ENCODE assay signal across 8 mouse cellular contexts in the genomic region with DNA sequence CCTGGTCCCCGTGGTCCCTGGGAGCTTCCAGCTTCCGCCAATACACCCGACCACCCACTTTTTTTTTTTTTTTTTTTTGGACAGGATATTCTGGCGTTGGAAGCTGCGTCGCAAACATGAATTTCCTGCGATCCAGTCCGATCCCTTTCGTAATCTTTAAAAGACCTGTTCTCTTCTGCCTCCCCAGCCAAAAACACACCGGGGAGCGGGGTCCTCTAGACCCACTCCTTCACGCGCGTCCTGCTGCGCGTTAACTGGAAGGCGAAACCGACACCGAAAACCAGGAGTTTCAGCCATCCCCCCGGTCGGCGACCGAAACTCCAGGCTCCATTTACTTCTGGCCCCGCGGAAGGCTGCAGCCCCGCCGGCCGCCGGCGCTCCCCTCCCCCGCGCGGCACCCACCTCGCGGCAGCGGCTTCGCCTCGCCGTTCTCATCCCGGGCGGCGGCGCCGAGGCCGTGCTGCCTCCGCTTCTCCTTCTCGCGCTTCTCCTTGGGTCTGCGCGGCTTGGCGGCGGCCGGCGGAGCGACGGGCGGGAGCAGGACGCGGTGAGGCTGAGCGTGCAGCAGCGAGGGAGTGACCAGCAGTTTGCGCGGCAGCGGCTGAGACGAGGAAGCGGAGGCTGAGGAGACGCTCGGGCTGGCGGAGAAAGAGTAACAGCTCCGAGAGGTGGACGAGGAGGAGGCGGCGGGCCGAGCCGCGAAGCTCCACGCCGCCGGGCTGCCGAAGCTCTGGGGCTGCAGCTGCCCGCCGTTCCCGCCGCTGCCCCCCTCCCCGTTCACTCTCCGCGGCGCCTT. TPM values are rescaled to one million over a fixed set of nuclear protein-coding genes. Genes with fewer than 3 reads are reported as not detected.
DNase-seq lines count a peak whose midpoint lies in the region; ATAC-seq and TF ChIP-seq lines count a peak whose summit lies in the region.

No protein-coding gene starts in this region.

- H3K36me3 ChIP-seq in intestine, postnatal 0 days (ENCODE audit: control insufficient read depth, insufficient read depth), result no peaks in the 10 kb centered on the region; the same call in 1 of the 2 replicates
- no peaks in the 10 kb centered on the region for H3K36me3 ChIP-seq in liver, embryonic 13.5 days
- H3K36me3 ChIP-seq in myocyte (ENCODE audit: control insufficient read depth, insufficient read depth), result no peaks in the 10 kb centered on the region
- no peaks in the 10 kb centered on the region for H3K36me3 ChIP-seq in stomach, embryonic 14.5 days (ENCODE audit: control insufficient read depth, insufficient read depth, low read length)

- peak; percentile 39 to 60 for DNase-seq in layer of hippocampus, adult 18-20 months (ENCODE audit: low spot score in 2 of 2)
- no peak for DNase-seq in layer of hippocampus, adult 9-10 months (ENCODE audit: low spot score)
- DNase-seq in embryo, embryonic 11.5 days (ENCODE audit: low read depth, low spot score), result peak; percentile 34
- DNase-seq in liver, embryonic 13.5 days, result peak; percentile 58

- H3K9me3 ChIP-seq in intestine, postnatal 0 days (ENCODE audit: control insufficient read depth), result no peaks in the 10 kb centered on the region
- no peaks in the 10 kb centered on the region for H3K9me3 ChIP-seq in liver, embryonic 13.5 days (replicated peaks)
- H3K9me3 ChIP-seq in stomach, embryonic 14.5 days (ENCODE audit: control insufficient read depth, low read depth, low read length), result no peaks in the 10 kb centered on the region

- peak overlapping the region; percentile 96 for H3K9ac ChIP-seq in intestine, postnatal 0 days (ENCODE audit: low read depth, low read length)
- H3K9ac ChIP-seq in liver, embryonic 13.5 days, result peak overlapping the region; percentile 98
- H3K9ac ChIP-seq in stomach, embryonic 14.5 days (replicated peaks; ENCODE audit: low read depth, low read length), result peak overlapping the region; percentile 92

- H3K4me3 ChIP-seq in intestine, postnatal 0 days (ENCODE audit: low read depth, low read length), result peak overlapping the region; percentile 99
- H3K4me3 ChIP-seq in liver, embryonic 13.5 days (replicated peaks), result peak overlapping the region; percentile 96
- H3K4me3 ChIP-seq in myocyte, result peak overlapping the region; percentile 90
- peak overlapping the region; percentile 75 for H3K4me3 ChIP-seq in stomach, embryonic 14.5 days (ENCODE audit: low read depth, low read length)

- no peak for TF ChIP-seq CTCF in intestine, postnatal 0 days (IDR thresholded peaks at IDR 0.05; ENCODE audit: low read depth)

- H3ac ChIP-seq in myocyte (ENCODE audit: control insufficient read depth, insufficient read length), result peak overlapping the region; percentile 69

- ATAC-seq in granulocyte monocyte progenitor cell, adult 5-6 weeks (replicated peaks; ENCODE audit: poor library complexity, severe bottlenecking), result peak; percentile 18
- peak; percentile 72 for ATAC-seq in intestine, postnatal 0 days
- peak; percentile 70 for ATAC-seq in liver, embryonic 13.5 days (ENCODE audit: low read depth)
- ATAC-seq in stomach, embryonic 14.5 days (ENCODE audit: insufficient number of reproducible peaks, insufficient read depth, low FRiP score, low read depth), result peak; percentile 68

- TF ChIP-seq POLR2A in myocyte (IDR thresholded peaks at IDR 0.05; ENCODE audit: insufficient read length, low read depth), result no peak

- H3K27me3 ChIP-seq in intestine, postnatal 0 days (replicated peaks; ENCODE audit: control insufficient read depth, insufficient read depth, low read length), result no peaks in the 10 kb centered on the region
- H3K27me3 ChIP-seq in liver, embryonic 13.5 days, result no peaks in the 10 kb centered on the region
- no peaks in the 10 kb centered on the region for H3K27me3 ChIP-seq in myocyte (ENCODE audit: control insufficient read depth, insufficient read depth, insufficient read length)
- H3K27me3 ChIP-seq in stomach, embryonic 14.5 days (ENCODE audit: control insufficient read depth, insufficient read depth, low read length), result no peaks in the 10 kb centered on the region

- WGBS in intestine, postnatal 0 days, result under 1% methylated on average over 66 of the region's 88 CpGs
- WGBS in liver, embryonic 13.5 days (ENCODE audit: insufficient replicate concordance), result under 1% methylated on average over 88 of the region's 88 CpGs
- WGBS in stomach, embryonic 14.5 days, result under 1% methylated on average over 79 of the region's 88 CpGs

- H3K27ac ChIP-seq in intestine, postnatal 0 days (ENCODE audit: low read depth, low read length), result peak overlapping the region; percentile 98
- peak overlapping the region; percentile 96 for H3K27ac ChIP-seq in liver, embryonic 13.5 days
- peak overlapping the region; percentile 95 for H3K27ac ChIP-seq in stomach, embryonic 14.5 days (ENCODE audit: low read length)

- H3K4me2 ChIP-seq in intestine, postnatal 0 days (replicated peaks; ENCODE audit: low read depth), result peak overlapping the region; percentile 68
- H3K4me2 ChIP-seq in liver, embryonic 13.5 days, result peak overlapping the region; percentile 70
- peak overlapping the region; percentile 90 for H3K4me2 ChIP-seq in myocyte (ENCODE audit: low read depth)
- H3K4me2 ChIP-seq in stomach, embryonic 14.5 days (replicated peaks; ENCODE audit: low read depth, low read length), result peak overlapping the region; percentile 74

- peaks cover 62% of the 10 kb centered on the region for H3K79me2 ChIP-seq in myocyte (ENCODE audit: control insufficient read depth, insufficient read depth)

- H3K4me1 ChIP-seq in intestine, postnatal 0 days (replicated peaks; ENCODE audit: control insufficient read depth, insufficient read depth, low read length), result peaks cover 13% of the 10 kb centered on the region
- H3K4me1 ChIP-seq in liver, embryonic 13.5 days (replicated peaks), result peaks cover 74% of the 10 kb centered on the region
- H3K4me1 ChIP-seq in stomach, embryonic 14.5 days (ENCODE audit: control insufficient read depth, insufficient read depth, low read length), result peaks cover 8% of the 10 kb centered on the region; the same call in 1 of the 2 replicates

TF ChIP-seq in myocyte, 11 proteins besides CTCF, POLR2A, EP300 and RAD21:
- TF ChIP-seq SRF (IDR thresholded peaks at IDR 0.05; ENCODE audit: control insufficient read depth, insufficient read length, low read depth), result no peak
- TF ChIP-seq MAX (IDR thresholded peaks at IDR 0.05; ENCODE audit: low read depth), result no peak
- TF ChIP-seq TCF12 (IDR thresholded peaks at IDR 0.05; ENCODE audit: insufficient read depth, poor library complexity, severe bottlenecking), result no peak
- TF ChIP-seq POLR2AphosphoS2 (IDR thresholded peaks at IDR 0.05; ENCODE audit: insufficient read length, low read depth), result no peak
- peak in 1 of 3 experiments; percentile 8 for TF ChIP-seq MYOG (IDR thresholded peaks at IDR 0.05; ENCODE audit: control insufficient read depth in 1 of 3, insufficient read depth in 1 of 3, insufficient read length in 2 of 3, low read depth in 2 of 3)

RNA-seq across cellular contexts. Expression of gene Rsbn1l, which starts 5.1 kb away (rescaled TPM):
- 10 to 100 TPM; 20.3 to 21.4 TPM for total RNA-seq in layer of hippocampus, adult 18-20 months (2021)
- total RNA-seq in granulocyte monocyte progenitor cell, adult 5-6 weeks (2014; fragmentation: Nextera tagmentation), result 24.6 and 34.4 TPM in 2 replicates
- 26.0 and 34.8 TPM in 2 replicates for total RNA-seq in granulocyte monocyte progenitor cell, adult 5-6 weeks (2017)
- 3.7 and 4.3 TPM in 2 replicates for polyA plus RNA-seq in intestine, postnatal 0 days (2015; fragmentation: Nextera tagmentation; extraction: Ambion mirVana)
- 4.0 and 5.1 TPM in 2 replicates for polyA plus RNA-seq in liver, embryonic 13.5 days (2015; fragmentation: Nextera tagmentation; extraction: Ambion mirVana)
- polyA plus RNA-seq in myocyte (2012; fragmentation: generic; extraction: Trizol), result 2.2 TPM
- polyA plus RNA-seq in stomach, embryonic 14.5 days (2014; fragmentation: Nextera tagmentation; extraction: Ambion mirVana), result 9.6 and 11.0 TPM in 2 replicates

Comparison
In these comparisons a context has a peak if more than half of its experiments do, and no peak if none do; other contexts are left out.
1. ATAC-seq: peak in every context shown above with its lines; median percentile 72 in intestine, postnatal 0 days; 70 in liver, embryonic 13.5 days; 68 in stomach, embryonic 14.5 days; 18 in granulocyte monocyte progenitor cell, adult 5-6 weeks.